Mouse (Mus musculus): Measurements from ENCODE around the gene Cept1.

DNA sequence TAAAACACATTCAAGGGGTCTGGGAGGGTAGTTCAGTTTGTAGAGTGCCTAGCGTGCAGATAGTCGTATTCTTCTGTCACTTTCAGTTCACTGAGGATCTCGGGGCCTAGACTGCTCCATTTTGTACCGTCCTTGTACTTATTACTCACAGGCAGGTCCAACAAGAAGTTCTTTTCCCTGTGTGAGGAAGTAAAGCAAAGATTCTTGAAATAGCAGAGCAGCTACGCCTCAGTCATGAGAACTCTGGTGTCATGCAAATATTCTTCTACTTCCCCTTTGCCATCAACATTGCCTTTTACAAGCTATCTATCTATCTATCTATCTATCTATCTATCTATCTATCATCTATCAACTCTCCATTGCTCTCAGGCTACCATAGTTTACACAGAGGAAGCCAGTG, 5.8 kb upstream of the Cept1 start:
- no peak for TF ChIP-seq CTCF (conservative IDR thresholded peaks at IDR 0.05; ENCODE audit: low read length)
- TF ChIP-seq NANOG (IDR thresholded peaks at IDR 0.05; ENCODE audit: borderline replicate concordance, low read length): no peak
- TF ChIP-seq POU5F1 (IDR thresholded peaks at IDR 0.05; ENCODE audit: borderline replicate concordance, low read length): no peak
